Mouse (Mus musculus) erythroblast, embryonic 14.5 days (primary cell): ENCODE data around the gene Tor2a.

ENCODE experiments used
- GATA1 ChIP-seq: IDR thresholded peaks from 2 replicates; pipeline ENCODE4 v1.6.1; 2012; ENCODE audit warnings: low read length, inconsistent platforms, mixed read lengths
- TAL1 ChIP-seq: IDR thresholded peaks from 3 replicates; pipeline ENCODE4 v1.6.1; 2012; ENCODE audit warnings: low read length, inconsistent platforms, mixed read lengths

DNA sequence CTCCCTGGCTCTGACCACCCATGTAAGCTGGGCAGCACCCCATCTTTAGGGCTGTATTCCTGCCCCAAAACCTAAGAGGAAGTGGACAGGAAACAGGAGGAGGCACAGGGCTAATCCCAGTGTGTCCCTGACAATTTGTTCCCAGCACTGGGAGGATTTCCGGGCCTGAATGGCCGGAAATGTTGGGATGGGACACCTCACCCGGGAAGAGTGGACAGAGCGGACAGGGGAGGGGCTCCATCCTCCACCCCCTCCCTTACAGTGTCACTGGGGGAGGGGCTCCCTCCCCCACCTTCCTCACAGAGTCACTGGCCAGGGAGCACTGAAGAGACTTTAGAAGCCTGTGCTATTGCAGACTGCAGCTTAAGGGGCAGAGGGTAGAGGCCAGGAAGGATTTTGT is 22.1 kb upstream of the Tor2a start:
- no peak for TF ChIP-seq GATA1
- TF ChIP-seq TAL1: no peak
